Mouse (Mus musculus) heart, embryonic 10.5 days (tissue): ENCODE data around the gene C5ar2. TPM values are rescaled to one million over a fixed set of nuclear protein-coding genes. Genes with fewer than 3 reads are reported as not detected.
"Not testable (repeated sequence)": the region's sequence is repeated elsewhere in the genome, so short reads cannot be mapped to it uniquely, and the experiment has no call there.

Experiments used
- DNase-seq: peaks from one replicate; pipeline ENCODE4 v3.0.0-alpha.2; 2017; ENCODE audit warnings: low spot score
- H3K27ac ChIP-seq: fragments of 300-500 bp; sonication (generic); 2 replicates; pipeline ENCODE4 v1.5.1; 2016; ENCODE audit warnings: mild to moderate bottlenecking
- H3K27me3 ChIP-seq: fragments of 300-500 bp; sonication (generic); 2 replicates; pipeline ENCODE4 v1.6.1; 2016; ENCODE audit warnings: mild to moderate bottlenecking; ENCODE audit not compliant: poor library complexity, insufficient read depth, severe bottlenecking
- H3K36me3 ChIP-seq: fragments of 300-500 bp; sonication (generic); 2 replicates; pipeline ENCODE4 v1.6.1; 2016; ENCODE audit warnings: mild to moderate bottlenecking, moderate library complexity
- H3K4me1 ChIP-seq: fragments of 300-500 bp; sonication (generic); 2 replicates; pipeline ENCODE4 v1.6.1; 2016; ENCODE audit warnings: mild to moderate bottlenecking
- H3K4me3 ChIP-seq: fragments of 300-500 bp; sonication (generic); 2 replicates; pipeline ENCODE4 v1.5.1; 2016; ENCODE audit warnings: mild to moderate bottlenecking, moderate library complexity
- H3K9me3 ChIP-seq: fragments of 300-500 bp; sonication (generic); 2 replicates; pipeline ENCODE4 v1.6.1; 2016; ENCODE audit warnings: mild to moderate bottlenecking, moderate library complexity
- WGBS: fragments of 180-500 bp; shearing (Covaris S2); methylation state at CpG from one replicate; pipeline ENCODE4 v1.1.7; 2016; 5-methylcytosine and 5-hydroxymethylcytosine counted together
- polyA plus RNA-seq: library from polyadenylated mRNA; unstranded; fragments of >200 nt; fragmentation: Nextera tagmentation; extraction: Ambion mirVana; gene quantifications from 2 replicates; pipeline ENCODE4 v1.2.1, GENCODE M21; 2016

The C5ar2 gene
- polyA plus RNA-seq, 1 experiment from 2014 or later = 0.54 TPM

- peaks cover 28% of the 10 kb centered on the region for H3K4me1 ChIP-seq
- peak within 1 kb of the TSS; percentile 79 for H3K4me3 ChIP-seq
- H3K27ac ChIP-seq = peak within 1 kb of the TSS; percentile 93
- H3K9me3 ChIP-seq = no peaks in the 10 kb centered on the region
- peaks cover 34% of the 10 kb centered on the region for H3K36me3 ChIP-seq
- WGBS = 1% methylated on average over 40 of the region's 49 CpGs
- DNase-seq = peak; percentile 98
- peaks cover 16% of the 10 kb centered on the region; the same call in 1 of the 2 replicates for H3K27me3 ChIP-seq
Observed at GRCm38 (mm10) chr7:16273081-16273765, 29.3 kb upstream of the C5ar2 start, which contains the start of gene Inafm1. Gene Inafm1 (minus strand): TSS chr7:16273617.

- Histone ChIP-seq H3K27me3 (peaks cover 16% of the 10 kb centered on the region; the same call in 1 of the 2 replicates), H3K4me3 (peak overlapping the region; percentile 79), H3K27ac (peak overlapping the region; percentile 93), H3K36me3 (peaks cover 29% of the 10 kb centered on the region), H3K4me1 (peaks cover 28% of the 10 kb centered on the region), H3K9me3 (no peaks in the 10 kb centered on the region)
- WGBS = under 1% methylated on average over 46 of the region's 46 CpGs
- peak; percentile 91 for DNase-seq
Observed at GRCm38 (mm10) chr7:16272681-16273080, 28.7 kb upstream of the C5ar2 start.

- Histone ChIP-seq H3K4me1 (peaks cover 28% of the 10 kb centered on the region), H3K27me3 (peaks cover 16% of the 10 kb centered on the region; the same call in 1 of the 2 replicates), H3K36me3 (peaks cover 14% of the 10 kb centered on the region), H3K27ac (no peak overlapping the region), H3K9me3 (no peaks in the 10 kb centered on the region), H3K4me3 (no peak overlapping the region)
- WGBS = 69% methylated on average over 1 of the region's 1 CpGs
- DNase-seq = no peak
Observed at GRCm38 (mm10) chr7:16271139-16271538, 27.2 kb upstream of the C5ar2 start.

GRCm38 (mm10) chr7:16266593-16266992 lies 22.6 kb upstream of the C5ar2 start:
- H3K4me3 ChIP-seq, H3K9me3 ChIP-seq, H3K4me1 ChIP-seq, DNase-seq, H3K27ac ChIP-seq, H3K36me3 ChIP-seq: not testable (repeated sequence)
- 86% methylated on average over 7 of the region's 7 CpGs for WGBS
- H3K27me3 ChIP-seq = peaks cover 16% of the 10 kb centered on the region; the same call in 1 of the 2 replicates

GRCm38 (mm10) chr7:16265856-16266255 lies 21.9 kb upstream of the C5ar2 start:
- WGBS = 78% methylated on average over 11 of the region's 11 CpGs
- Histone ChIP-seq H3K27ac (no peak overlapping the region), H3K4me3 (no peak overlapping the region), H3K27me3 (peaks cover 15% of the 10 kb centered on the region; the same call in 1 of the 2 replicates), H3K9me3 (no peaks in the 10 kb centered on the region), H3K4me1 (no peaks in the 10 kb centered on the region), H3K36me3 (0 out of 2 replicates have a peak, but pooled peaks cover 2% of the 10 kb centered on the region)
- DNase-seq = no peak

GRCm38 (mm10) chr7:16263843-16264242 lies 19.9 kb upstream of the C5ar2 start:
- Histone ChIP-seq H3K36me3 (0 out of 2 replicates have a peak, but pooled peaks cover 2% of the 10 kb centered on the region), H3K27ac (no peak overlapping the region), H3K4me1 (no peaks in the 10 kb centered on the region), H3K4me3 (no peak overlapping the region), H3K9me3 (no peaks in the 10 kb centered on the region), H3K27me3 (no peaks in the 10 kb centered on the region)
- DNase-seq = no peak
- WGBS = 84% methylated on average over 5 of the region's 5 CpGs

GRCm38 (mm10) chr7:16263015-16263787 lies 19.2 kb upstream of the C5ar2 start:
- H3K4me1 ChIP-seq = no peaks in the 10 kb centered on the region
- no peak overlapping the region for H3K4me3 ChIP-seq
- H3K36me3 ChIP-seq = no peaks in the 10 kb centered on the region
- H3K27me3 ChIP-seq = no peaks in the 10 kb centered on the region
- H3K9me3 ChIP-seq = no peaks in the 10 kb centered on the region
- no peak for DNase-seq
- 31% methylated on average over 8 of the region's 8 CpGs for WGBS
- no peak overlapping the region for H3K27ac ChIP-seq

- H3K27ac ChIP-seq = no peak overlapping the region
- WGBS = 45% methylated on average over 1 of the region's 1 CpGs
- DNase-seq = no peak
- H3K4me3 ChIP-seq = no peak overlapping the region
- H3K4me1 ChIP-seq = no peaks in the 10 kb centered on the region
- no peaks in the 10 kb centered on the region for H3K27me3 ChIP-seq
- no peaks in the 10 kb centered on the region for H3K36me3 ChIP-seq
- no peaks in the 10 kb centered on the region for H3K9me3 ChIP-seq
Observed at GRCm38 (mm10) chr7:16261097-16261496, 17.1 kb upstream of the C5ar2 start.

- 83% methylated on average over 5 of the region's 5 CpGs for WGBS
- Histone ChIP-seq H3K4me3 (no peak within 1 kb of the TSS), H3K27ac (no peak within 1 kb of the TSS), H3K27me3 (no peaks in the 10 kb centered on the region), H3K36me3 (no peaks in the 10 kb centered on the region), H3K9me3 (no peaks in the 10 kb centered on the region), H3K4me1 (no peaks in the 10 kb centered on the region)
- DNase-seq = no peak
Observed at GRCm38 (mm10) chr7:16259110-16259590, 15.2 kb upstream of the C5ar2 start, which contains the start of gene C5ar1. Gene C5ar1 (minus strand): TSS chr7:16259540.

GRCm38 (mm10) chr7:16257830-16258229 lies 13.9 kb upstream of the C5ar2 start:
- no peaks in the 10 kb centered on the region for H3K9me3 ChIP-seq
- H3K36me3 ChIP-seq = no peaks in the 10 kb centered on the region
- 84% methylated on average over 11 of the region's 11 CpGs for WGBS
- no peak overlapping the region for H3K27ac ChIP-seq
- H3K27me3 ChIP-seq = no peaks in the 10 kb centered on the region
- H3K4me3 ChIP-seq = no peak overlapping the region
- H3K4me1 ChIP-seq = no peaks in the 10 kb centered on the region
- DNase-seq = no peak

- not testable (repeated sequence) for H3K9me3 ChIP-seq, H3K27ac ChIP-seq, H3K36me3 ChIP-seq, H3K4me1 ChIP-seq, H3K4me3 ChIP-seq, DNase-seq, H3K27me3 ChIP-seq
- 79% methylated on average over 4 of the region's 4 CpGs for WGBS
Observed at GRCm38 (mm10) chr7:16255963-16256362, 12.0 kb upstream of the C5ar2 start.

- no peak for DNase-seq
- WGBS = 51% methylated on average over 4 of the region's 4 CpGs
- Histone ChIP-seq H3K4me3 (no peak overlapping the region), H3K27me3 (no peaks in the 10 kb centered on the region), H3K27ac (no peak overlapping the region), H3K36me3 (no peaks in the 10 kb centered on the region), H3K9me3 (no peaks in the 10 kb centered on the region), H3K4me1 (no peaks in the 10 kb centered on the region)
Observed at GRCm38 (mm10) chr7:16254195-16254594, 10.2 kb upstream of the C5ar2 start.

- Histone ChIP-seq H3K27me3 (no peaks in the 10 kb centered on the region), H3K4me1 (no peaks in the 10 kb centered on the region; the same call in 1 of the 2 replicates), H3K4me3 (no peak overlapping the region), H3K27ac (no peak overlapping the region), H3K36me3 (no peaks in the 10 kb centered on the region), H3K9me3 (no peaks in the 10 kb centered on the region)
- 78% methylated on average over 5 of the region's 5 CpGs for WGBS
- DNase-seq = no peak
Observed at GRCm38 (mm10) chr7:16250687-16251086, 6.7 kb upstream of the C5ar2 start.
